9 mouse cellular contexts compared by ENCODE assay signal in genomic region chr15:88555476-88555875, GRCm38 (mm10). TPM values are rescaled to one million over a fixed set of nuclear protein-coding genes. Genes with fewer than 3 reads are reported as not detected.
A peak's percentile ranks its signal among the peaks of the same experiment; 100 is the strongest.
DNase-seq lines count a peak whose midpoint lies in the region; ATAC-seq and TF ChIP-seq lines count a peak whose summit lies in the region.
"Had no signal": no experiment of that assay in that cellular context is flagged by ENCODE, and none has a peak within 500 bp of the region (broad histone marks: within the 10 kb centered on the region; RNA-seq: fewer than 3 reads in every experiment).

No protein-coding gene starts in this region.

- no peaks in the 10 kb centered on the region; the same call in 1 of the 2 replicates for H3K27me3 ChIP-seq in kidney, embryonic 16.5 days (ENCODE audit: insufficient read depth, low read length)

- H3K4me3 ChIP-seq in kidney, embryonic 16.5 days (ENCODE audit: low read length): no peak overlapping the region
- H3K4me3 ChIP-seq in ES-E14 (ENCODE audit: insufficient read depth in 1 of 2, low read depth in 1 of 2, low read length in 2 of 2, poor library complexity in 1 of 2, severe bottlenecking in 1 of 2): no peak overlapping the region

- peak; percentile 22 for DNase-seq in kidney, adult 9 months
- DNase-seq in ES-E14 (ENCODE audit: low read depth, low spot score): peak; percentile 35
- DNase-seq in adrenal gland, postnatal 14 days: peak; percentile 37
- peak; percentile 43 for DNase-seq in forelimb bud, embryonic 11.5 days (ENCODE audit: low read depth, low spot score)
- DNase-seq in lung, postnatal 36 days: peak; percentile 10
- no peak for DNase-seq in ovary, postnatal 36 days (ENCODE audit: low spot score)

- WGBS in kidney, embryonic 16.5 days: 25% methylated on average over 8 of the region's 8 CpGs

- no peaks in the 10 kb centered on the region for H3K4me1 ChIP-seq in kidney, embryonic 16.5 days (ENCODE audit: insufficient read depth, low read length)
- no peaks in the 10 kb centered on the region for H3K4me1 ChIP-seq in ES-E14 (ENCODE audit: control insufficient read depth in 2 of 2, insufficient read depth in 2 of 2, low read length in 2 of 2, poor library complexity in 1 of 2)

- no peak overlapping the region for H3K9ac ChIP-seq in kidney, embryonic 16.5 days (replicated peaks; ENCODE audit: low read length)
- no peak overlapping the region for H3K9ac ChIP-seq in ES-E14 (ENCODE audit: insufficient read depth, low read depth, low read length, poor library complexity, severe bottlenecking)

- ATAC-seq in kidney, embryonic 16.5 days (ENCODE audit: low FRiP score, low TSS enrichment): no peak

- H3K36me3 ChIP-seq in kidney, embryonic 16.5 days (ENCODE audit: insufficient read depth, low read length): no peaks in the 10 kb centered on the region
- no peaks in the 10 kb centered on the region for H3K36me3 ChIP-seq in ES-E14 (ENCODE audit: control insufficient read depth, insufficient read depth, low read length, poor library complexity, severe bottlenecking)

- in situ Hi-C loops in ES-E14 (cut with MboI; ENCODE audit: low sequenced_read_pairs in 2 of 2, unreplicated experiment in 2 of 2): no loop called here

- H3K9me3 ChIP-seq in kidney, embryonic 16.5 days (ENCODE audit: low read length): no peaks in the 10 kb centered on the region
- no peaks in the 10 kb centered on the region for H3K9me3 ChIP-seq in ES-E14 (ENCODE audit: control insufficient read depth, insufficient read depth, low read depth, low read length)

- H3K4me2 ChIP-seq in kidney, embryonic 16.5 days (replicated peaks; ENCODE audit: low read depth, low read length): no peak overlapping the region

- no peak overlapping the region for H3K27ac ChIP-seq in kidney, embryonic 16.5 days (ENCODE audit: low read length)
- H3K27ac ChIP-seq in ES-E14 (ENCODE audit: insufficient read depth, low read depth, low read length, poor library complexity, severe bottlenecking): no peak overlapping the region

TF ChIP-seq in ES-E14, 5 proteins besides CTCF, POLR2A, EP300 and RAD21:
- TF ChIP-seq ZC3H11A (IDR thresholded peaks at IDR 0.05; ENCODE audit: borderline replicate concordance, low read depth, low read length) (0 out of 2 replicates have a peak, but pooled peaks have one; percentile 33), ZNF384 (IDR thresholded peaks at IDR 0.05; ENCODE audit: low read depth, low read length) (no peak)

RNA-seq across cellular contexts. Expression of gene Zdhhc25, which starts 44.6 kb away (rescaled TPM):
- not detected in 2 replicates for polyA plus RNA-seq in kidney, embryonic 16.5 days (2015; fragmentation: Nextera tagmentation; extraction: Ambion mirVana)
- total RNA-seq in ES-E14 (2012; rRNA removed): not detected in 2 replicates
- total RNA-seq in adrenal gland, postnatal 14 days (2021): not detected in 2 replicates
- polyA plus RNA-seq: liver, embryonic 16.5 days; stomach, embryonic 14.5 days had no signal
